Mouse (Mus musculus) forebrain, embryonic 12.5 days (tissue): ENCODE results near the gene Hist1h3f. TPM values are rescaled to one million over a fixed set of nuclear protein-coding genes. Genes with fewer than 3 reads are reported as not detected.
A peak's percentile ranks its signal among the peaks of the same experiment; 100 is the strongest.

Experiments used
- ATAC-seq: fragments of 200-750 bp; cut with Nextera tagmentation; 2 replicates; pipeline ENCODE4 v1.8.0; 2017; ENCODE audit warnings: moderate TSS enrichment; ENCODE audit not compliant: low FRiP score
- H3K27ac ChIP-seq: fragments of 300-500 bp; sonication (generic); 2 replicates; pipeline ENCODE4 v1.5.1; 2016; ENCODE audit warnings: mild to moderate bottlenecking
- H3K27me3 ChIP-seq: fragments of 300-500 bp; sonication (generic); 2 replicates; pipeline ENCODE4 v1.6.1; 2016; ENCODE audit warnings: mild to moderate bottlenecking
- H3K36me3 ChIP-seq: fragments of 300-500 bp; sonication (generic); replicated peaks from 2 replicates; pipeline ENCODE4 v1.6.1; 2016; ENCODE audit warnings: mild to moderate bottlenecking
- H3K4me1 ChIP-seq: fragments of 300-500 bp; sonication (generic); 2 replicates; pipeline ENCODE4 v1.6.1; 2016
- H3K4me2 ChIP-seq: fragments of 300-500 bp; sonication (generic); 2 replicates; pipeline ENCODE4 v1.6.1; 2016; ENCODE audit warnings: mild to moderate bottlenecking, moderate library complexity
- H3K4me3 ChIP-seq: fragments of 300-500 bp; sonication (generic); replicated peaks from 2 replicates; pipeline ENCODE4 v1.5.1; 2016; ENCODE audit warnings: mild to moderate bottlenecking
- H3K9ac ChIP-seq: fragments of 300-500 bp; sonication (generic); 2 replicates; pipeline ENCODE4 v1.6.1; 2016; ENCODE audit warnings: mild to moderate bottlenecking
- H3K9me3 ChIP-seq: fragments of 300-500 bp; sonication (generic); 2 replicates; pipeline ENCODE4 v1.6.1; 2016
- WGBS: fragments of 180-500 bp; shearing (Covaris S2); methylation state at CpG from one replicate; pipeline ENCODE4 v1.1.7; 2016; 5-methylcytosine and 5-hydroxymethylcytosine counted together
- polyA plus RNA-seq: library from polyadenylated mRNA; unstranded; fragments of >200 nt; fragmentation: Nextera tagmentation; extraction: Ambion mirVana; gene quantifications from 2 replicates; pipeline ENCODE4 v1.2.1, GENCODE M21; 2016

Gene Hist1h3f
- polyA plus RNA-seq, 1 experiment from 2014 or later = 1.5 TPM

DNA sequence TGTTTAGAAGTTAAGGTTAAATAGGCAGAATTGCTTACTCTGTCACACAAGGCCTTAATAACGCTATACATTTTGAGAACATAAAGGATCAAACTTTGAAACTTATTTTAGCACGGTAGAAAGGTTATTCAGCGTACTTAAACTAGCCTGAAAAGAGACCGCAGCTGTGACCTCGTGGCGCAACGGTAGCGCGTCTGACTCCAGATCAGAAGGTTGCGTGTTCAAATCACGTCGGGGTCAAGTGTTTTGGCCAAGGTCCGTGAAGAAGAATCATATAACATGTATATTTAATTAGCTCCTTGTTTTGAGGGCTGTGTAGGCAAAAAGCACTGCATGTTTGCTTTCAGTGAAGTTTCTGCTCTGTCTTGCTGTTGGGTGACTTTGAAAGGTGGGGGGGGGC is 37.5 kb upstream of the Hist1h3f start:
- 2% methylated on average over 13 of the region's 13 CpGs for WGBS
- Histone ChIP-seq H3K27me3 (peaks cover 3% of the 10 kb centered on the region; the same call in 1 of the 2 replicates), H3K4me1 (peaks cover 13% of the 10 kb centered on the region), H3K4me2 (peak overlapping the region; percentile 47), H3K9ac (no peak overlapping the region), H3K27ac (no peak overlapping the region), H3K9me3 (no peaks in the 10 kb centered on the region), H3K4me3 (peak overlapping the region; percentile 23), H3K36me3 (no peaks in the 10 kb centered on the region)
- ATAC-seq = 0 out of 2 replicates have a peak, but pooled peaks have one; percentile 23

DNA sequence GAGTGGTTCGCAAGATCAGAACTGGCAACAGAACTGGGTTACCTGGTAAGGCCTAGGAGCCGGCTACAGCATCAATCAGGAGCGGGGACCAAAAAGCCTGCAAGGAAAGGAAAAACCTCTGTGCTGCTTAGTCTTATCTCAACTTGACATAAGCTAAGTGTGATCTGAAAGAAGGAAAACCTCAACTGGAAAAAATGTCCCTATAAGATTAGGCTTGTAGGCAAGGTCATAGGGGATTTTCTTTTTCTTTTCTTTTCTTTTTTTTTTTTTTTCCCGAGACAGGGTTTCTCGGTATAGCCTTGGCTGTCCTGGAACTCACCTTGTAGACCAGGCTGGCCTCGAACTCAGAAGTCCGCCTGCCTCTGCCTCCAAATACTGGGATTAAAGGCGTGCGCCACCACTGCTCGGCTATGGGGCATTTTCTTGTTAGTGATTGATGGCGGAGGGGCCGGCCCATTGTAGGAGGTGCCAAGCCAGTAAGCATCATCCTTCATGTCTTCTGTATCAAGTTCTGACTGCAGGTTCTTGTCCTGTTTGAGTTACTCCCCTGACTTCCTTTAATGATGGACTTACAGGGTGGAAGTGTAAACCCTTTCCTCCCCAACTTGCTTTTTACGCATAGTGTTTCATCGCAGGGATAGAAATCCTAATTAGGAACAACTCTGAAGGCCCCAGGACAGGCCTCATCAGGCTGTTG is 36.9 kb upstream of the Hist1h3f start:
- 14% methylated on average over 14 of the region's 14 CpGs for WGBS

DNA sequence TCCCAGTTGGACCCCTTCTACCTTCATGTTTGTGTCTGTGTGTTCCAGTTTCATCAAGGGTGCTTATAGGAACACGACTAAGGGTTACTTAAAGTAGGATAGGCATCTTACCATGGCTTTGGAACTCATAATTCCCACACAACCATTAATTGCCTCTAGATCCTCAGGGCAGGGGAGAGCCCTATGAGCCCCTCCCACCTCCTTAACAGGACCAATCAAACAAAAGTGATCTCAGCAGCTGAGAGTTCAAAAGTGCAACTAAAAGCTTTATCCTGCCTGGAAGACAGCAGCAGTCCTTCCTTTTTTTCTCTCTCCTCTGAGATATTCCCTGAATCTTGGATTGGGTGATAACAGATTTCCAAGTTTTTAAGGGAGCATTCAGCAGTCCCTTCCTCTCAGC is 33.7 kb upstream of the Hist1h3f start:
- Histone ChIP-seq H3K27me3 (peaks cover 3% of the 10 kb centered on the region; the same call in 1 of the 2 replicates), H3K27ac (no peak overlapping the region), H3K9ac (no peak overlapping the region), H3K9me3 (no peaks in the 10 kb centered on the region), H3K4me2 (no peak overlapping the region), H3K4me1 (peaks cover 11% of the 10 kb centered on the region), H3K36me3 (no peaks in the 10 kb centered on the region), H3K4me3 (no peak overlapping the region)
- no peak for ATAC-seq
- WGBS = 17% methylated on average over 1 of the region's 1 CpGs

More for the DNA sequence above, 36.9 kb upstream of the Hist1h3f start:
- no peak overlapping the region for H3K9ac ChIP-seq
- no peak for ATAC-seq
- no peaks in the 10 kb centered on the region for H3K9me3 ChIP-seq
- peaks cover 3% of the 10 kb centered on the region; the same call in 1 of the 2 replicates for H3K27me3 ChIP-seq
- H3K4me3 ChIP-seq = no peak overlapping the region
- no peak overlapping the region; the same call in 1 of the 2 replicates for H3K4me2 ChIP-seq
- no peaks in the 10 kb centered on the region for H3K36me3 ChIP-seq
- peaks cover 13% of the 10 kb centered on the region for H3K4me1 ChIP-seq
- H3K27ac ChIP-seq = no peak overlapping the region

DNA sequence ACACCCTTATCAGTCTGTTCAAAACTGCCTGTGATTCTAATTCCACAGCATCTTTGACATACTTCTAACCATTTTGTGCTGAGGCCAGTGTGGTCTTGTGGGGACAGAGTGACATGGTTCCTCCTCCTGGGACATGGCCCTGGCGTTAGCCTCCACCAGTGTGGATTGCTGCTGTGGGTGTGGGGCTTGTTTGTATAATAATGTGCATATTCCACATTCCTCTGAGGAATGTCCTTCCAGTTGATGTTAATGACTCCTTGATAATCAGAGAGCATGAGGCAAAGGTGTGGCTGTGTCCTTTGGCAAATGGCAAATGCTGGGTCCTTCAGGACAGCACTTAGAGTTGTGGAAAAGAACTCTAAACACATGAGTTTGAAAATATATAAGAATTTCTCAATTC is 30.3 kb upstream of the Hist1h3f start:
- H3K9ac ChIP-seq = no peak overlapping the region
- H3K27ac ChIP-seq = no peak overlapping the region
- WGBS = 88% methylated on average over 1 of the region's 1 CpGs
- no peaks in the 10 kb centered on the region for H3K9me3 ChIP-seq
- H3K4me2 ChIP-seq = no peak overlapping the region
- no peak for ATAC-seq
- peaks cover 4% of the 10 kb centered on the region; the same call in 1 of the 2 replicates for H3K4me1 ChIP-seq
- H3K27me3 ChIP-seq = 0 out of 2 replicates have a peak, but pooled peaks cover 3% of the 10 kb centered on the region
- H3K36me3 ChIP-seq = no peaks in the 10 kb centered on the region
- no peak overlapping the region for H3K4me3 ChIP-seq

DNA sequence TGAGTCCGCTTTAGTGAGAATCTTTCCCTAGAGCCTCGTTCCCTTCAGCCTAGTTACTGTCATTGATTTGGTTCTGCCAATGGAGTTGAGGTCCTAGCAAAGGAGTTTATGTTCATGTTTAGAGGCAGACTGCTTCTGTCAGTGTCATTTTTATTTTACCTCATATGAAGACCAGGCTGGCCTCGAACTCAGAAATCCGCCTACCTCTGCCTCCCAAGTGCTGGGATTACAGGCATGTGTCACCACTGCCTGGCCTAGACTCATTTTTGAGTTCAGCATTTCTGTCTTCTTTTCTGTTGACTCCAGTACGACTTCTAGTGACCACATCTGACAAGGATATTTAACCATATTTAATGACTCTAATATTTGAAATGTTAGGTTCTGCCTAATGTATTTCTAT is 28.6 kb upstream of the Hist1h3f start:
- Histone ChIP-seq H3K36me3 (no peaks in the 10 kb centered on the region), H3K9ac (no peak overlapping the region), H3K4me2 (no peak overlapping the region), H3K9me3 (no peaks in the 10 kb centered on the region), H3K27ac (no peak overlapping the region), H3K4me3 (no peak overlapping the region), H3K27me3 (no peaks in the 10 kb centered on the region), H3K4me1 (peaks cover 4% of the 10 kb centered on the region; the same call in 1 of the 2 replicates)
- WGBS = 69% methylated on average over 5 of the region's 5 CpGs
- ATAC-seq = no peak

DNA sequence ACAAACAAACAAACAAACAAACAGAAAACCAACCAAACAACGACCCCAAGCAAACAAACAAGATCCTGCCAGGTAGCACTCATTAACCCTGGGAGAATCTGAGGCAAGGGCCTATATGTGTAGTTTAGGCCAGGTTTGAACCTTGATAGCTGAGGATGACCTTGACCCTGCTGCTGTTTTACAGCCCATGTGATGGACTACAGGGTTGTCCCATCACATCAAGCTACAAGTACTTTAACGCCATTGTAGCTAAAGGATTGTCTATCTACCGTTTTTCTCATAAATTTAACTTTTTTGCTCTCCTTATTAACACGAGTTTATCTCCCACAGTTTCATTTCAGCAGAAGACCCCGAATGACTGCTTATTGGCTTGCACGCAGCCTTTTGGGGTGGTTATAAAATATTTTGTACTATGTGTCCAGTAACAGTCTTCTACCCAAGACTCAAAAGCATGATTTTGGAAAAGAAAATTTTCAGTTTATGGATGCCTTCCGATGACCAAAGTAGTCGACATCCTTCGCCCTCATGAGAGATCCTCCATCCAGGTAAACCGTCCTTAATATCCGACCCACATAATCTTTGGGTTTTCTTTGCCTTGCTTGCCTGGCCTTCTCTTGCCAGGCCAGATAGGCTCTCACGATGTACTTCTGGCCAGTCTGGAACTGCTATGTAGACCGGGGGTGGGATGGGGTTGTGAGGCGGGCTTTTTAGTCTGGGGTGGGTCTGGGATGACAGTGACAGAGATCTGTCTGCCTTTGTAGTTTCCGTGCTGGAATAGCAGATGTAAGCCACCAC is 27.8 kb upstream of the Hist1h3f start:
- no peak overlapping the region for H3K27ac ChIP-seq
- H3K4me2 ChIP-seq = peak overlapping the region; percentile 57
- peaks cover 4% of the 10 kb centered on the region; the same call in 1 of the 2 replicates for H3K4me1 ChIP-seq
- no peaks in the 10 kb centered on the region for H3K27me3 ChIP-seq
- H3K9ac ChIP-seq = peak overlapping the region; percentile 56
- no peak for ATAC-seq
- no peaks in the 10 kb centered on the region for H3K9me3 ChIP-seq
- 55% methylated on average over 15 of the region's 15 CpGs for WGBS
- H3K36me3 ChIP-seq = no peaks in the 10 kb centered on the region
- peak overlapping the region; percentile 40 for H3K4me3 ChIP-seq

GRCm38 (mm10) chr13:23516822-23517602 is 26.8 kb upstream of the Hist1h3f start:
- no peaks in the 10 kb centered on the region for H3K36me3 ChIP-seq
- ATAC-seq = peak; percentile 66
- peaks cover 4% of the 10 kb centered on the region; the same call in 1 of the 2 replicates for H3K4me1 ChIP-seq
- peak overlapping the region; percentile 40 for H3K4me3 ChIP-seq
- H3K27me3 ChIP-seq = no peaks in the 10 kb centered on the region
- 0 out of 2 replicates have a peak overlapping the region, but pooled peaks have one; percentile 61 for H3K27ac ChIP-seq
- H3K9ac ChIP-seq = 0 out of 2 replicates have a peak overlapping the region, but pooled peaks have one; percentile 33
- H3K4me2 ChIP-seq = peak overlapping the region; percentile 55
- no peaks in the 10 kb centered on the region for H3K9me3 ChIP-seq
- under 1% methylated on average over 19 of the region's 19 CpGs for WGBS

DNA sequence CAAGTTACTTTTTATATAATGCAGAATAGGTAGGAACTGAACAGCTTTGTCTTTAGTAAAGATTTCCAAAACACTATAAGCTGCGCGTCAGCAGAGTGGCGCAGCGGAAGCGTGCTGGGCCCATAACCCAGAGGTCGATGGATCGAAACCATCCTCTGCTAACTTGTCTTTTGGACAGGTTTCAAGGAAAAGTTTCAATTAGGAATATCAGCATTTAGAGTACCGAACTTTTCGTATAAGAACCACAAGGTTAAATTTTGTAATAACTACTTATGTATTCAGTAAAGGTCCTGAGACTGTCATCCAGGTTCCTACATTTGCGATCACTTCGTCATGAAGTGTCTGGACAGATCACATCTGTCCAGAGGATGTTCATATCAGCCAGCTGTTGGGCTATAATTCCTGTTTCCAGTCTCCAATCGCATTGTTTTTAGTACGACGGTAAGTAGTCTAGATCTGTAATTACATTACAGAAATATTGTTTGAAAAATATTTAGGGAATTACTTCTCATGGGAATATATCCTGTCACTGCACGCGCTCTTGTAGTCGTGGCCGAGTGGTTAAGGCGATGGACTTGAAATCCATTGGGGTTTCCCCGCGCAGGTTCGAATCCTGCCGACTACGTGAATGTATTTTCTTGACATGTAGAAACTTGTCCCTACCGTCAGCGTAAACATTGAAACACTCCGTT is 26.1 kb upstream of the Hist1h3f start:
- Histone ChIP-seq H3K27ac (0 out of 2 replicates have a peak overlapping the region, but pooled peaks have one; percentile 61), H3K27me3 (no peaks in the 10 kb centered on the region), H3K4me2 (peak overlapping the region; percentile 55), H3K9ac (0 out of 2 replicates have a peak overlapping the region, but pooled peaks have one; percentile 33), H3K4me1 (peaks cover 4% of the 10 kb centered on the region; the same call in 1 of the 2 replicates), H3K4me3 (peak overlapping the region; percentile 40), H3K36me3 (no peaks in the 10 kb centered on the region), H3K9me3 (no peaks in the 10 kb centered on the region)
- WGBS = under 1% methylated on average over 27 of the region's 27 CpGs
- ATAC-seq = peak; percentile 88

DNA sequence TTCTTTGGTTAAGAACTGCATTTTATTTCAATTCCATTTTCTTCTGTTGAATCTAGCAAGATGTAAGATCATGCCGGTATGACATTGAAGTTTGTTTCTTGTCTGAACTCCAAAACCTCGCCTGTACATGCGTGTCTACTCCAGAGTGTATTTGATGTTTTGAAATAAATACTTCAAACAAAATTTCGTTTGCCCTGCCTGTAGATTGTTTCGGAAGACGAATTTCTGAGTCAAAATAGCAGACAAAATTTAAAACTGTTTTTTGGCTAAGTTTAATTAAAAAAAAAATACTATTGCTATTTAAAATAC is 25.6 kb upstream of the Hist1h3f start:
- WGBS = 1% methylated on average over 6 of the region's 6 CpGs
- H3K27ac ChIP-seq = no peak overlapping the region
- H3K4me2 ChIP-seq = peak overlapping the region; percentile 55
- no peak overlapping the region for H3K9ac ChIP-seq
- peaks cover 4% of the 10 kb centered on the region; the same call in 1 of the 2 replicates for H3K4me1 ChIP-seq
- H3K4me3 ChIP-seq = peak overlapping the region; percentile 40
- no peaks in the 10 kb centered on the region for H3K9me3 ChIP-seq
- H3K27me3 ChIP-seq = no peaks in the 10 kb centered on the region
- H3K36me3 ChIP-seq = no peaks in the 10 kb centered on the region
- ATAC-seq = no peak

- ATAC-seq = peak; percentile 21; the same call in 1 of the 2 replicates
- Histone ChIP-seq H3K9me3 (no peaks in the 10 kb centered on the region), H3K4me2 (peak overlapping the region; percentile 55), H3K27me3 (no peaks in the 10 kb centered on the region), H3K9ac (no peak overlapping the region), H3K4me3 (peak overlapping the region; percentile 38), H3K27ac (no peak overlapping the region), H3K36me3 (no peaks in the 10 kb centered on the region), H3K4me1 (peaks cover 4% of the 10 kb centered on the region; the same call in 1 of the 2 replicates)
- 0% methylated on average over 6 of the region's 6 CpGs for WGBS
These were observed 25.0 kb upstream of the Hist1h3f start for GRCm38 (mm10) chr13:23518885-23519284.

- under 1% methylated on average over 10 of the region's 10 CpGs for WGBS
- no peak overlapping the region for H3K27ac ChIP-seq
- peak; percentile 36; the same call in 1 of the 2 replicates for ATAC-seq
These were observed 24.4 kb upstream of the Hist1h3f start for GRCm38 (mm10) chr13:23519416-23519815.

More at GRCm38 (mm10) chr13:23519416-23519815, 24.4 kb upstream of the Hist1h3f start:
- no peaks in the 10 kb centered on the region for H3K9me3 ChIP-seq
- H3K4me2 ChIP-seq = peak overlapping the region; percentile 55
- H3K9ac ChIP-seq = no peak overlapping the region
- peaks cover 4% of the 10 kb centered on the region; the same call in 1 of the 2 replicates for H3K4me1 ChIP-seq
- no peaks in the 10 kb centered on the region for H3K36me3 ChIP-seq
- peak overlapping the region; percentile 38 for H3K4me3 ChIP-seq
- no peaks in the 10 kb centered on the region for H3K27me3 ChIP-seq
